Mouse (Mus musculus): ENCODE results near the gene Kcnd3.

Gene Kcnd3

DNA sequence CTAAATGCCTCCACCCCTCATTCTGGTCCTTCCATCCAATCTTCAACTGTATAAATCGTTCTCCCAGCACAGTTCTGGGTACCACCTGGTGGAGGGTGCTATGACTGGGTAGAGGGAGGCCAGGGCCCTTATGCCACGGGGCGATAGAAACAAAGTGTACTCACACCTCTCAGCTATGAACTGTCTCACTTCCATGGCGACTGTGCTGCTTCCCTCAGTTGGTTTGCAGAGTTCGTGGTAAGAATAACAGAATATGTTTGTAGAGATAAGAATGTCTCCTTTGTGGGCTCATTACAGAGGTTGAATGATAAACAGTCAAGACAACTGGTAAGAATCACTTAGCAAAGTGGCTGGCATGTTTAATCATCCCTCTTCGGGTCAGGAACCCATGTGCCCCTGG, 68.3 kb downstream of the Kcnd3 start:
- DNase-seq (ENCODE audit: extremely low read depth, low read depth): no peak

DNA sequence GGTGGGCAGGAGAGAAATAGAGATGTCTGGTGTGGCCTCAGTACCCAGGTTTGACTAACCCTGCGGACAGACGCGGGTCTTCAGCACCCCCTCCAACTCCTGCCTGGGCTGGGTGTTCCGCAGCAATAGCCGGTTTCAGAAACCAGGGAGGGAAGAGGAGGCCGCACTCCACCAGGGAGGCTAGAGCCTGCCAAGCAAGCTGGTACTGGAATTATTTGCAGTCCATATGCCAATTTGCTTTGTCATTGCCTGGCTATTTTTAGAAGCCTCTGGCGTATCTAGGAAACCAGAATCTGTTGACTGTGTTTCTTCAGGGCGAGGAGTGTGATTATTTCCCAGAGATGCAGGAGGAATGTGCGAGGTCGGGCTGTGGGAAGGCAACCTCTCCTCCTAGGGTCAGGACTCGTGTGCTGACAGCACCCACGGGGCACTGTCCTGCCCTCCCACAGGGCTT, 69.1 kb downstream of the Kcnd3 start:
- no peak for DNase-seq (ENCODE audit: extremely low read depth, low read depth)

DNA sequence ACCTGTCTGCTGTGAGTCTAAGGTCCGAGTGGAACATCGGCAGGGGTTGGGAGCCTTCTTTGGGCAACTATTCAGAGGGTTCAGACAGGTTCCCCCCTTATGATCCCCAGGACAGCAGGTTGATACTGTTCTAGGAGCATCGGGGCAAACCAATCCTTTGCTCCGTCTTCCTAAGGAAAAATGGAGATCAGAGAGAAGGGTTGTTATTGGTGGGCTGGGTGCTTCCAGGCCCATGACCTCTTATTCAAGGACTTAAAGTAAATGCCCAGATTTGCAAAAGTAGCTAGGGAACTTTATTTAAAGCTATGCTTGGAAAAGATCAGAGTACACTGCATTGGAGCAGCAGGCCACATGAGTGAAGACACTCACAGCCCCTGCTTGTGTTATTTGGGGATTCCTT, 69.5 kb downstream of the Kcnd3 start:
- DNase-seq (ENCODE audit: extremely low read depth, low read depth): no peak

DNA sequence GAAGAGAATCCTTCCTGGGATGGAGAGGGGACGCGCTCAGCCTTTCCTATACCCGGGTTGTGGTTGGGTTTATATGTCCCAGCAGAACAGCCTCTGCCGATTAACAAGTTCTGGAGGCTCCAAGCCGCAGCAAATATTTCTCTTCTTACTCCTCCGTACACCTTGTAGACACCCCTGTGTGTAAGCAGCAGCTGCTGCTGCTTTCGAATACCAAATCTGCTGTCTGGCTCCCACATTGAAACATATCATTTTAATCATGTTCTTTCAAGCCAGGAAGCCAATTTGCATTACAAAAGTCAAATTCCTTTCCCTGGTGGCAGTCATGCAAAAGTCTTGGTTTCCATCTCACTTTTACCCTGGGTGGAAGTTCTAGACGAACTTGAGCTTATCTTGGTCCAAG, 76.7 kb downstream of the Kcnd3 start:
- DNase-seq (ENCODE audit: extremely low read depth, low read depth): no peak

DNA sequence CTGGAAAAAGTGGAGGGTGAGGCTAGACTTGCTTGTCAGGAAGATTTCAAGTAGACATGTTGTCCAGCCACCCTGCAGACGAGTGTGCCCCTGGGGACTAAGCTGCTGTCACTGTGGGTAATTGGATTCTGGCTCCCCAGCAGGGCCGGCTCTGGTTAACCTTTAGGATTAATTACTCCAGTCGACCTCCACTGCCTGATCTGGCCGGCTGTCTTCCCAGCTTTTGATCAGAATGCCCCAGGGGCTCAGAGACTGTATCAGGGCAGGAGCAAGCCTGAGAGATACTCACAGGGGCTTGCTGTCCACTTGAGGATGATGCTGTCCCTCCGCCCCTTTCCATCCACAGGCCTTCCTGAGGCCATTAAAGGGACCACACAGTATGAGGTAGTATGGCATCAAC, 77.6 kb downstream of the Kcnd3 start:
- DNase-seq (ENCODE audit: extremely low read depth, low read depth): no peak

DNA sequence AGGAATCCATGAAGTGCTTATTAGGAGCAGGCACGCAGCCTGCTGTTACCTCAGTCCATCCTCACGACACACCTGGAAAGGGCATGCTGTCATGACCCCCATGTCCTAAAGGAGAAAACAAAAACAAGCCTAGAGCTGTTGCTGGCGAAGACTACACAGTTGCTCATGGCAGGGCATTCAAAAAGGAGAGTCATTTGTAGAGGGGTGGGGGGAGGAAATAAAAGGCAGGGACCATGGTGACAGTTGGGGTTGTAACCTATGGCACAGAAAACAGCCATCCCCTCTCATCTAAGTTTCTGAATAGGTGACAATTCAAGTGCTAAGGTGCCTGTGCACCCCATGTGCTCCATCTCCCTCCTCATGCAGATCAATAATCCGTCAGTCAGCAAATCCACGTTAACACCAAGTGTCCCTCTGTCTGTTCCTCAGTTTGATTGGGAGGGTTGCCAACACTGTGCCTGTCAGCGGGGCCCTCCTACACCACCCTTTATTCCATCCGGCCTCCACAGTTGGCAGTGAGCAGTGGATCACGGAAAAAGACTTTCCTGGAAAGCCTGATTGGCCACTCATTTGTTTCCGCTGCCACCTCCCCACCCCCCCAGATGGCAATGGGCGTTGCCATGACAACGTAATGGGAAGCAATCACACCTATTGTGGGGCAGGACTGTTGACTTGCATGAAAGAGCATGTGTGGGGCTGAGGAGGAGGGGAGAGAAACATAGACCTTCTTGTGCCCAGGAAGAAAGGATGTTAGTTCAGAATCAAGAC, 78.4 kb downstream of the Kcnd3 start:
- no peak for DNase-seq (ENCODE audit: extremely low read depth, low read depth)

DNA sequence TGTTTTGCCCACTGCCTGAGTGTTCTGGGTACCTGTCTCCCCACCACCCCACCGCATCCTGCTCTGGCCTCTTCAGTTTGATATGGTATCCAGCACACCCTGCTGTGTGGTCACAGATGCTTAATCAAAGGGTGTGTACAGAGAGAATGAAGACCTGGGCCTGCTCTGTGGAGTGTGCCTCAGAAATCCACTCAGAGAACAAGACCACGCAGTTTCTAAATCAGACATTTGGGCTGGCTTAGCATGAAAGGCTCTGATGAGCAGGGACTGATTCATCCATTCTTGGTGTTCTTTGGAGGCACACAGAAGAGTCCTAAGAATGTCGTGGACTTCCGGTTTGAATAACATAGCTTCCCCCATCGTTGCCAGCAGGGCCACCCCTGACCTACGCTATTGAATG, 86.3 kb downstream of the Kcnd3 start:
- DNase-seq (ENCODE audit: extremely low read depth, low read depth): no peak

DNA sequence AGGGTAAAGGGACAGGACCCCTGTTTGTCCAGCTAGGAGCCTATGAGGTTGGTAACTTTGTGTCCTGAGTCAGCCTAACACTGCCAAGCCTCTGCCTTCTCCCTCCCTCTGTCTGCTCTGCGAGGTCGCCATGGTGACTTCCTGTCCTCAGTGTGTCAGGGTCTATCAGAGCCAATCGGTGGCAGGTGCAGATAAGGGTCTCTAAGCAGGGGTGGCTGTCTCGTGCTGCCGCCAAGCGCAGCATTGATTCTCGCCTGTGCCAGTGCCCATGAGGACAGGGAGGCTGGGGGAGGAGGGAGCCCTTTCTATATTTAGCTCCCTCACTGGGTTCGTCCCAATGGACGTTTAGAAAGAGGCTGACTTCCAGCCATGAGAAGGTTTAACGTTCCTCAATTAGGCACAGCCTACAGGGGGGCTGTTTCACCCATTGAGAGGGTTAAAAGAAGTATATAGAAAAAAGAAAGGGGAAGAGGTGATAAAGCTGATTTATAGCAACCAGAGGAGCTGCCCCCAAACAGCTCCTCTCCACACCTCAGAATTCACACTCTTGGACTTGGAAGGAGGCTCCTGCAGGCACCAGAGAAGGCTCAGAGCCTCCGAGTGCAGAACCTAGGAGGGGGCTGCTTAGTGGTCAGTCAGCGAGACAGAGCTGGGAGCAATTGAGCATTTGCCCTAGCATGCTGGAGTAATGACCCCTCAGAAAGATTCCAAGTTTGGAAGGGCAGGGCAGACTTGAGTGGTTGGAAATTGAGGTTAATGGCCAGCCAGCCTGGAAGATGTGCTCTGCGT, 86.9 kb downstream of the Kcnd3 start:
- no peak for DNase-seq (ENCODE audit: extremely low read depth, low read depth)

DNA sequence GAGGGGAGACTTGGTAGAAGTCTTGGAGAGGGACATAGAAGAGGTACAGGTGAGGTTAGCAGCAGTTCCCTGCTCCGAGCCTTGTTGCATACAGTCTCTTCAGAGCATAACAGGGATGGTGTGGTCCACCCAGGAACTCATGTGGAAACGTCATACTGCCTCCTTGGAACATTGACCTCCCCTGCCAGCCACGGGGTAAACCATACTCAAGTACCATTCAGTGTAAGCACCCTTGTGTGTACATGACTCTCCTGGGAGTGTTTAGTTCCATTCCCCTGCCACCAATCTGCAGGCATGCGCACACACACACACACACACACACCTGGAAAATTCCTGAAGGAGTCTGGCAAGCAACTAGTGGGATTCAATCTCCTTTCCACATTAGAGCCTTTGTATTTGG, 90.6 kb downstream of the Kcnd3 start:
- DNase-seq (ENCODE audit: extremely low read depth, low read depth): no peak

DNA sequence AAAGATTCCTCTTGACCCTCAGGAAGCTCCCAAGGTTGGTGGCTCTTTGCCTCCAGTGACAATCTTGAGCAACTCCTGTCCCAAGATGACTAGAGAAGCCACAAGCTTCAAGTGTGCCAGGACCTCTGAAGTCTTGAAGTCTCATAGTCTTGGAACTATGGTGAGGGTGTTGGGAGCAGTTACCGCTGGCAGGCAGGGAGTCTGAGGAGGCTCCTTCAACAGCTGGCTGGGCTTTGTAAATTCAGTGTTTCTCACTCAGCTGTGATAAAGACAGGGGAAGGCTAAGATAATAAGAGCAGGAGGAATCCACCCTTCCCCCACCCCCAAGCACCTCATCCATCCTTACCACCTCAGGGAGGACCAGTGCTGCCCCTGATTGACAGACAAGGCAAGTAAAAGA, 92.0 kb downstream of the Kcnd3 start:
- no peak for DNase-seq (ENCODE audit: extremely low read depth, low read depth)

DNA sequence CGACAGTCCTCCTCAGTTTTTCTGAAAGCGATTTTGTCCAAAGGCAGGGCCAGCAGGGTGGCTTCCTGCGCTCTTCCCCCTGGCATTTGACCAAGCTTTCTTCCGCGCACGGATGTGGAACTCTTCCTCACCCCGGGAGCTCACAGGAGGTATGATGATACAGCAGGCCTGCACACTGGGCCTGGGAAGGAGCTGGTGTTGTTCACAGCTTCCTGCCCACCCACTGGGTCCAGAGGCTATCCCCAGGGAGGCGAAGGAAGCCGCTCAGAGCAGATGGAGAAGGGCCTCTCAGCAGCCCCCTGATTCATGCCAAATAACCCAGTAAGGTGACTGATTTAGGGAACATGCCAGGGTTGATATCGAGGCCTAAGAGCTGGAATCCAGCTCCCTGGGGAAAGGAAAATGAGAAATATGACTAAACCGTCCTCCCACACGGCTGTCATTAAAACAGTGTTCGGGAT, 94.5 kb downstream of the Kcnd3 start:
- DNase-seq (ENCODE audit: extremely low read depth, low read depth): no peak

DNA sequence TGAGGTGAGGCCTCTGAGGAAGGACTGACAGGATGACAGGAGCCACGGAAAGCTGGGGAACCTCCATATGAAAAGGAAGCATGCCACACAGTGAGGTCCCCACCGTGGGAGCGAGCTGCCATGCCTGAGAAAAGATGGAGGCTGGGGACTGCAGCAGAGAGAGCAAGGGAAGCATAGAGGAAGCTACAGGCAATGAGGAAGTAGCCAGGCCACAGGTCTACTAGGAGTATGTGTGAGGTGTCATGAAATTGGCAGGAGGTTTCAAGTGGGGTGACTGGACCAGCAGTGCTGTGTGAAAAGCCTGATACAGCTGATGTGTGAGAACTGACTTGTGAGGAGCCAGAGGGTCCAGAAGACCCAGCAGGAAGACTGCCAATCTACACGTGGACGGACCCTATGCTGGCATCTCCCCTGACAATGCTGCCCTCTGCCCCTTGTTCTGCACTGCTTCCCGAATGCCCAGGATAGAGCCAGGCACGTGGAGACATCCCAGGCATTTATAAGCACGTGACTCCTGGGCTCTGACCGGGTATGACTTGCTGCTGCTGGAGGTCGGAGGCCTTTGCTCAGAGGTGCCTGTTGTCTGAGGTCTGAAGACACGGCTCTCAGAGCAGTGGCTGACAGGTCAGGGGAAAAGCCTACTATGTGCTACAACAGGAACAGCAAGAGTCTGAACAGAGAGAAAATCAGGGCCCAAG, 96.1 kb downstream of the Kcnd3 start:
- DNase-seq (ENCODE audit: extremely low read depth, low read depth): no peak

DNA sequence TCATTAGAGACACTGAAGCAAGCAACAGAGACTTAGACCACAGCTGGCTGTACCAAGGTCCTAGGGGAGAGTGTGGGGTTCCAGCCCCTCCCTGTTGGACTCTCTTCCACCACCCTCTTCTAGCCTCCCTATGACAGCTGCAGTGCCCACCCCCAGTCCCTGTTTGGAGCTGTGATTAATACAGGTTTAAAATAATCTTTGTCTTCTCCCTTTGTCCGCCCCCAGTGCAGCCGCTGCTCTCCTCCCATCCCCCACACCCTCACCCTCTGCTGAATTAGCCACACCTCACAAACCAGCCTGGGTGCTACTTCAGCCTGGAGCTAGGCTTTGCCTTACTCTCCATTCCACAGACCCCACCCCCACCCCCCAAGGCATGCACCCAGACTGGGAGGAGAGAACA, 107.3 kb downstream of the Kcnd3 start:
- DNase-seq (ENCODE audit: extremely low read depth, low read depth): no peak

DNA sequence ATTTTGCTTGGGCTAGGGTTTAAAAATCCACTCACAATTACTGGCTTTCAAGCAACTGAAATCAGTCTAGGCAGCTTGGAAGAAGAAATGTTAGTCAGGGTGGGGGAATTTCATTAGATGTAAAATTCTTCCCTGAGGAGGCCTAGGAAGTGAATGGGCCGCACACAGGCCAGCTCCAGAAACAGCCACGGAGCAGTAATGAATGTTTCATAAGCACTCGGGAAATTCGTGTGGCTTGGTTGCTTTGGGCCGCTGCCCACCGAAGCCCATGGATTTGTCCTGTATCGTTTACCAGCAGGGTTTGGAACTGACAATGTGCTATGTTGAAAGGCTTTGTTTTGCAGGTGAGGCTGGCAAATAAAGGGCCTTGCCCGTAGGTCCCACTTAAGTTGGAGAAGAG, 114.8 kb downstream of the Kcnd3 start:
- DNase-seq (ENCODE audit: extremely low read depth, low read depth): no peak

DNA sequence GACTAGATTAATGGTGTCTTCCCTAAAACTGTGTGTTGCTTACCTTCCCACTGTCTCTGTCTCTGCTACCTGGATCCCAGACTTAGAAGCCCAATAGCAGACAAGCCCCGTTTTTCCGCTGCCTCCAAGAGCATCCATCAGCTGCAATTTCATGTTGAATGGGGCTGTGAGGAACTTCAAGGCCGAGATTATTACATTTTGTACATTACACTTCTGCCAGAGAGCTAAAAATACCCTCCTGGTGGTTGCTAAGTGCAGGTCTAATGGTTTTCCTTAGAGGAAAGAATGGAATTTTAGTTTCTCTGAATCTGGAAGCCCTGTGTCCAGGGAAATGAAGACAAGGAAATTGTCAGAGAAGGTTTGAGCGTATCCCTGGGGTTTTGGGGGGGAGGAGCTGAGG, 115.3 kb downstream of the Kcnd3 start:
- DNase-seq (ENCODE audit: extremely low read depth, low read depth): no peak

DNA sequence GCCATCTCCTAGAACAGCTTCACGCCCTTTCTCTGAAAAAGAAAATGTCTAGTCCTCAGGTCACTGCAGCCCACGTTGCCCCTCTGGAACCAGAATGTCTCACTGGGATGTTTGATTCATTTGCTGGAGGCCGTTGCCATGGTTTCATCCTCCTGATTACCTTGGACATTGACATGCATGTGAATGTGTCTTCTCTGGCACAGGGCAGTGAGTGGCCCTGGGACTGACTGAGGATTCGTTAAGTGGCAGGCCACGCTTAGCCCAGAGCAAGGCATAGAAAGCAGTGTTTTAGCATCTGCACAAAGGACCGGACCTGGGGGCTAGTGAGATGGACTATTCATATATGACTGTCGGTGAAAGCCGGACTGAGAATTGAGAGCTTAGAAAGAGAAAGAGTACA, 116.3 kb downstream of the Kcnd3 start:
- DNase-seq (ENCODE audit: extremely low read depth, low read depth): no peak

DNA sequence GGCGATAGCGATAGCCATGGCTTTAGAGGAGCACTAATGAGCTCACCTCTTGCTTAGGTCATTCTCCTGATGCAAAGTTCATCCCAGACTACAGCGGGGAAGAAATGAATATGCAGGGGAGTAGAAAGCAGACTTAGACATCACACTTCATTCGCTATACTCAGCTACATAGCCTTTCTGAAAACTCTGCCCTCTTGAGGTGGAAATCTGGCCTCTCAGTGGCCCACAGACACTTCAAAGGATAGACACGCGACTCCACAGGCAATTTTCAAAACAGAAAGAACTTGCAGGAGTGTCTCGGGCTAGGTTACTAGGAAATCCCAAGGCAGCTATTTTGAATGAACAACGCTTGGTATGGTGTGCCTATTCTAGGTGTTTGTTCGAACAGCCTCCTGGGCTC, 116.7 kb downstream of the Kcnd3 start:
- DNase-seq (ENCODE audit: extremely low read depth, low read depth): no peak

DNA sequence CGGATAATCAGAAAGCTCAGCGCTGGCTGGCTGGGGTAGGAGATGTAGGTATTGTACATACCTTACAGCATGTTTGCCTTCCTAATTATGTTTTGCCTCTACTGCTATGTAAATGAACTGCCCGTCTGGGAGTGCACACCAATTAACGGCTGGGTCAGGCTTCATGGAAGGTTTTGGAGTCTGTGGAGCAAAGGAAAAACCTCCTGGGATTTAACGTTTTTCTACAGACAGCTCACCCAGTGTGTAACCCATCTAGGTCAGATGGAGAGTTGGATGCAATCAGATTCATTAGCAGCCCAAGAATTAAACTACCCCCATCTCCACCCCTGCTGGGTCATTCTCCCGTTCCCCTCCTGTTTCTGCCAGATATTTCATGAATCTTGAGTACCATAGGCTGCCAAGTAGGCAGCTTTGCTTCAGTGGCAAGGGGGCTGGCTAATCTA, 117.2 kb downstream of the Kcnd3 start:
- no peak for DNase-seq (ENCODE audit: extremely low read depth, low read depth)

DNA sequence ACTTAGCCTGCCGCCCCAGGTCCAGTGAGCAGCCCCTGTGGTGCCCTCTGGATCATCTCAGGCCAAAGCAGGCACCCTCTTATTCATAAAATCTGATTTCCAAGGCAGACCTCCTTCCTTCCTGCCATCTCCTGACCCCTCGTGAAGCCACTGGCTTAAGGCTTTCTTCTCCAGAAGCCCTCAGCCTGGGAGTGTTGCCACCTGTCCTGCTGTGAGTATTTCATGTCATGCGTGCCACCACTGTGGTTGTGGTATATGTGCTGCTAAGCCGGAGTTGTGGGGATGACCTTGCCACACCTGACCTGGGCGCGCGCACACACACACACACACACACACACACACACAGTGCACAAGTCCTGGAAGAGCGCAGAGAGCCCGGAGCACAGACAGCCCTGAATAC, 117.8 kb downstream of the Kcnd3 start:
- no peak for DNase-seq (ENCODE audit: extremely low read depth, low read depth)

DNA sequence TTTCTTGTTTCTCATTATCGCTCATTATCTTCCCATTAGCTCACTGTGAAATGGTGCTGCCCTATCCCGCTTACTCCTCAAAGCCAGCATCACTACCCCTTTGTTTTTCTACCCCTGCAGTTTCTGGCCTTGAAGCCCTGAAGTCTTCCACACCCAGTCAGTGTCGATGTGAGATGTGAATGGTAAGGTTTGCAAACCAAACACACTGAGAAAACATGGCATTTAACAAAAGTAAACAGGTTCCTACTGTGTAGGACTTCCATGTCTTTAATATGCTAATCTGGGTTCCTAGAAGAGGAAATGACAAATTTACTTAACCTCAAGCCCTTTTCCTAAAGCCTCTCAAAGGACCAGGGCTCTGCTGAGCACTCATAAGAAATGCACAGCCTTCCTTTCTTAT, 118.7 kb downstream of the Kcnd3 start:
- no peak for DNase-seq (ENCODE audit: extremely low read depth, low read depth)

DNA sequence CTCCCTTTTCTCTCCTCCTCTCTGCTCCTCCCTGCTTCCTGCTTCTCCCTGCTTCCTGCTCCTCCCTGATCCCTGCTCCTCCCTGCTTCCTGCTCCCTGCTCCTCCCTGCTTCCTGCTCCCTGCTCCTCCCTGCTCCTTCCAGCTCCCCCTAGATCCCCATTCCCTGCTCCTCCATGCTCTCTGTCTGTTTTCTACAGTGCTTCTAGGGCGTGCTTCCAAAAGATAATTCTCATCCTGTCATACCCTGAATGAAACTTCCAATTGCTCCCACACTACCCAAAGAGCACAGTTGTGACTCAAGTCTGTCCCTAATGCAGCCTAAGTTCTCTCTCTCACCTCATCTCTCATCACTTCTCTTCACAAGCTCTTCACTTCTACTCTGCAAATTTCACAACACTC, 119.8 kb downstream of the Kcnd3 start:
- DNase-seq (ENCODE audit: extremely low read depth, low read depth): no peak

DNA sequence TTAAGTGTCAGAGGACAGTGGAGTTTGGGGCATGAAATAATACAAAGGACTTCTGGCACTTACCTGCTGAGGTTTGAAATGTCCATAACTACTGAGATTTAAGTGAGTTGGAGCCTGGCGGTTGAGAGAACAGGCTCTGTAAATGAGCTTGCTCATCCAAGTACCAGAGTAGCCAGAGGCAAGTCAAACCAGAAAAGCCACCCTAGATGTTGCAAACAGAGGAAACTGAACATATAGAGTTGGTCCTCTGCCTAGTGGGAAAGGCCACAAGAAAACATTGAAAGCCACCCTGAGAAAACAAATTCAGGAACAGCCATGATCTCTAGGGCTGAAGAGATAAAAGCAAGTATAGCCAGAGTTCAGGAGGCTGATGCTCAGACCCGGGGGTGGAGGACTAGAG, 121.0 kb downstream of the Kcnd3 start:
- no peak for DNase-seq (ENCODE audit: extremely low read depth, low read depth)

All from MEL-GATA-1-ER (cell line).